Mouse (Mus musculus) hindbrain, embryonic 11.5 days (tissue): ENCODE measurements around the gene Med11. TPM values are rescaled to one million over a fixed set of nuclear protein-coding genes. Genes with fewer than 3 reads are reported as not detected.

Source experiments
- polyA plus RNA-seq: library from polyadenylated mRNA; unstranded; fragments of >200 nt; fragmentation: Nextera tagmentation; extraction: Ambion mirVana; gene quantifications from 2 replicates; pipeline ENCODE4 v1.2.1, GENCODE M21; 2014

The Med11 gene
- polyA plus RNA-seq, 1 experiment from 2014 or later: 40.2 TPM

Other genes with a start within 250 kb of the Med11 start
- gene Slc16a11, start 239.2 kb upstream of the Med11 start, polyA plus RNA-seq: 0.40 and 0.51 TPM in 2 replicates
- 10.9 and 14.3 TPM in 2 replicates for gene Slc16a13, start 230.9 kb upstream of the Med11 start, polyA plus RNA-seq
- gene Bcl6b, start 222.1 kb upstream of the Med11 start, polyA plus RNA-seq: 5.0 and 5.9 TPM in 2 replicates
- 229 and 230 TPM in 2 replicates for gene 0610010K14Rik, start 214.0 kb upstream of the Med11 start, polyA plus RNA-seq
- gene Gm21988, start 212.1 kb upstream of the Med11 start, polyA plus RNA-seq: 10.2 and 11.6 TPM in 2 replicates
- gene Rnasek, start 212.1 kb upstream of the Med11 start, polyA plus RNA-seq: 146 and 147 TPM in 2 replicates
- gene Alox12, start 196.6 kb upstream of the Med11 start, polyA plus RNA-seq: 3.5 and 3.7 TPM in 2 replicates
- not detected in 2 replicates for gene Alox12e, start 129.3 kb upstream of the Med11 start, polyA plus RNA-seq
- 0.18 TPM in 1 of 2 replicates, not detected in the other for gene Alox15, start 99.9 kb upstream of the Med11 start, polyA plus RNA-seq
- 31.0 and 32.0 TPM in 2 replicates for gene Pelp1, start 41.9 kb upstream of the Med11 start, polyA plus RNA-seq
- gene Arrb2, start 19.3 kb upstream of the Med11 start, polyA plus RNA-seq: 27.8 and 38.1 TPM in 2 replicates
- 0.22 and 0.43 TPM in 2 replicates for gene Zmynd15, start 7.5 kb downstream of the Med11 start, polyA plus RNA-seq
- 0.42 and 1.2 TPM in 2 replicates for gene Cxcl16, start 8.1 kb downstream of the Med11 start, polyA plus RNA-seq
- 0.45 TPM in 1 of 2 replicates, not detected in the other for gene Tm4sf5, start 53.3 kb downstream of the Med11 start, polyA plus RNA-seq
- 0.36 TPM in 1 of 2 replicates, not detected in the other for gene Vmo1, start 62.7 kb downstream of the Med11 start, polyA plus RNA-seq
- gene Gltpd2, start 67.3 kb downstream of the Med11 start, polyA plus RNA-seq: 0.14 and 0.45 TPM in 2 replicates
- 895 and 918 TPM in 2 replicates for gene Psmb6, start 73.4 kb downstream of the Med11 start, polyA plus RNA-seq
- not detected in 2 replicates for gene Gm40193, start 81.0 kb downstream of the Med11 start, polyA plus RNA-seq
- 2.5 and 2.9 TPM in 2 replicates for gene Pld2, start 88.1 kb downstream of the Med11 start, polyA plus RNA-seq
- gene Mink1, start 111.0 kb downstream of the Med11 start, polyA plus RNA-seq: 11.9 and 17.6 TPM in 2 replicates
- gene 4930544D05Rik, start 163.9 kb downstream of the Med11 start, polyA plus RNA-seq: not detected in 2 replicates
- not detected in 2 replicates for gene Chrne, start 167.3 kb downstream of the Med11 start, polyA plus RNA-seq
- 0.64 and 1.2 TPM in 2 replicates for gene Gp1ba, start 187.2 kb downstream of the Med11 start, polyA plus RNA-seq
- 86.6 and 94.3 TPM in 2 replicates for gene Rnf167, start 195.3 kb downstream of the Med11 start, polyA plus RNA-seq
- 138 and 145 TPM in 2 replicates for gene Slc25a11, start 195.6 kb downstream of the Med11 start, polyA plus RNA-seq
- gene Pfn1, start 202.7 kb downstream of the Med11 start, polyA plus RNA-seq: 1,409 and 1,523 TPM in 2 replicates
- gene Eno3, start 205.3 kb downstream of the Med11 start, polyA plus RNA-seq: 23.2 and 26.2 TPM in 2 replicates
- gene Spag7, start 217.5 kb downstream of the Med11 start, polyA plus RNA-seq: 151 and 176 TPM in 2 replicates
- 8.2 and 9.2 TPM in 2 replicates for gene Camta2, start 236.2 kb downstream of the Med11 start, polyA plus RNA-seq
- gene Inca1, start 248.2 kb downstream of the Med11 start, polyA plus RNA-seq: 0.63 and 1.9 TPM in 2 replicates
- gene Kif1c, start 248.6 kb downstream of the Med11 start, polyA plus RNA-seq: 5.9 and 6.0 TPM in 2 replicates